Mouse (Mus musculus): Measurements from ENCODE around the gene Gnb2. TPM values are rescaled to one million over a fixed set of nuclear protein-coding genes. Genes with fewer than 3 reads are reported as not detected.
A peak's percentile ranks its signal among the peaks of the same experiment; 100 is the strongest.

The Gnb2 gene
- polyA plus RNA-seq, 1 experiment from 2014 or later: 417 TPM

DNA sequence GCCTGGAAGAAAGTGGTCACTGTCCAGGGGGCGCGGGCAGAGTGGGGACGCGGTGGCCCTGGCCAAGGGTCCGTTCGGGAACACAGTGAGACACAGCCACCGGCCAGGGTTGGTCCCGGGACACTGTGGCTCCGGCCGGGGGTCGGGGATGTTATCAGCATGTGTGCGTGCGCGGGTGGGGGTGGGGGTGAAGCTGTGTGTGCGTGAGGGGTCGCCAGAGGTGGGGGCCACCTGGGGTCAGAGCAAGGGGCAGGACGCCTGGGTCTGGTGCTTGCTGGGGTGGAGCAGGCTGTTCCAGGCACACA, 47.5 kb downstream of the Gnb2 start:
- peaks cover 20% of the 10 kb centered on the region for H3K4me1 ChIP-seq
- H3K4me3 ChIP-seq (replicated peaks): peak overlapping the region; percentile 34
- peak overlapping the region; percentile 61 for H3K4me2 ChIP-seq
- H3K9me3 ChIP-seq: no peaks in the 10 kb centered on the region
- H3K9ac ChIP-seq: peak overlapping the region; percentile 44; the same call in 1 of the 2 replicates
- H3K27me3 ChIP-seq: peaks cover 18% of the 10 kb centered on the region; the same call in 1 of the 2 replicates
- 2% methylated on average over 17 of the region's 17 CpGs for WGBS
- no peak overlapping the region for H3K27ac ChIP-seq
- no peak for ATAC-seq (ENCODE audit: low FRiP score)
- H3K36me3 ChIP-seq (replicated peaks): no peaks in the 10 kb centered on the region

DNA sequence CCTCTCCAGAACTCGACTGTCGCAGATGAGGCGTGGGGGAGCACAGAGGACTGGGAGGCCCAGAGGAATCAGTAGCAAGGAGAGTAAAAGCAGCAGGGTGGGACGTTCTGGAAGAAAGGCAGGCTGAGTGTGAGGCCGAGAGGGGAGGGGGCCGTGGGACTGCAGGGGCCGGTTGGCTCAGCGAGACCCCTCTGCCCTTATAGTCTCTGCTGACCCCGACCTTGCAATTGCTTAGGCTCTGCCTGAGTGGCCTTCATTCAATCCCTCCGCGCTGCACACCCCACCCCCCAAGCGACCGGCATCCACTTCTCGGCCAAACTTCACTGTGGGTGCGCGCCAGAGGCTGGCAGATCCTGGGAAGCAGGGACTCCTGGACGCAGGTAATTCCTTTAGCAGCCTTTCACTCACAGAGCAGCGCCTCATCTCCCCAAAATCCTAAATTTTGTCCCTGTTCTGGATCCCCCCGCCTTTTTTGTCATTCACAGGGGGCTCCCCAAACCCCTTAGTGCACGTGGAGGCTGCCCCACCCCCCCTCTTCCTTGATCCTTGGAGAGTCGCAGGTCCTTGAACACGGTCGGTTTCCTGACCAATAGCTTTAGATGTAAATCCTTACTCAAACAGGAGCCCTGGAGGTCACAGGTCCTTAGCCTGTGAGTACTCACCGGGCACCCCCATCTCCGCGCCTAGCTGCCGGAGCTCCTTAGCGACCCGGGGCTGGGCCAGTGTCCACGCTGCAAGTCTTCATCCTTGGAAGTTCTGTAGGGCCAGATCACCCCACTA, 48.0 kb downstream of the Gnb2 start:
- peaks cover 18% of the 10 kb centered on the region; the same call in 1 of the 2 replicates for H3K27me3 ChIP-seq
- H3K9ac ChIP-seq: peak overlapping the region; percentile 44
- peaks cover 20% of the 10 kb centered on the region for H3K4me1 ChIP-seq
- peak overlapping the region; percentile 61 for H3K4me2 ChIP-seq
- no peak for ATAC-seq (ENCODE audit: low FRiP score)
- no peak overlapping the region for H3K27ac ChIP-seq
- no peaks in the 10 kb centered on the region for H3K9me3 ChIP-seq
- WGBS: 3% methylated on average over 30 of the region's 30 CpGs
- H3K36me3 ChIP-seq (replicated peaks): no peaks in the 10 kb centered on the region
- peak overlapping the region; percentile 34 for H3K4me3 ChIP-seq (replicated peaks)

- no peak overlapping the region for H3K27ac ChIP-seq
- H3K9ac ChIP-seq: no peak overlapping the region
- WGBS: 14% methylated on average over 8 of the region's 8 CpGs
- no peak overlapping the region for H3K4me2 ChIP-seq
- ATAC-seq (ENCODE audit: low FRiP score): no peak
- H3K27me3 ChIP-seq: peaks cover 18% of the 10 kb centered on the region; the same call in 1 of the 2 replicates
- H3K9me3 ChIP-seq: no peaks in the 10 kb centered on the region
- no peaks in the 10 kb centered on the region for H3K36me3 ChIP-seq (replicated peaks)
- H3K4me1 ChIP-seq: peaks cover 20% of the 10 kb centered on the region
- H3K4me3 ChIP-seq (replicated peaks): no peak overlapping the region
These were observed 51.4 kb downstream of the Gnb2 start for GRCm38 (mm10) chr5:137481897-137482296.

GRCm38 (mm10) chr5:137481138-137481537, 52.2 kb downstream of the Gnb2 start:
- no peaks in the 10 kb centered on the region for H3K9me3 ChIP-seq
- no peak overlapping the region for H3K4me3 ChIP-seq (replicated peaks)
- no peak for ATAC-seq (ENCODE audit: low FRiP score)

More at GRCm38 (mm10) chr5:137481138-137481537, 52.2 kb downstream of the Gnb2 start:
- peaks cover 20% of the 10 kb centered on the region for H3K4me1 ChIP-seq
- H3K27ac ChIP-seq: no peak overlapping the region
- peaks cover 13% of the 10 kb centered on the region; the same call in 1 of the 2 replicates for H3K27me3 ChIP-seq
- H3K4me2 ChIP-seq: no peak overlapping the region
- no peak overlapping the region for H3K9ac ChIP-seq
- H3K36me3 ChIP-seq (replicated peaks): no peaks in the 10 kb centered on the region

Small RNAs within 50 kb of the gene (microRNA-seq; reads per million reads assigned to microRNA genes)
- gene Mir6418: 1.2 reads per million

Other genes with a start within 250 kb of the Gnb2 start
- gene Ache, start 246.0 kb downstream of the Gnb2 start, polyA plus RNA-seq (2016; fragmentation: Nextera tagmentation; extraction: Ambion mirVana): 3.1 and 3.6 TPM in 2 replicates
- 6.0 and 7.2 TPM in 2 replicates for gene Ufsp1, start 238.9 kb downstream of the Gnb2 start, polyA plus RNA-seq (2016; fragmentation: Nextera tagmentation; extraction: Ambion mirVana)
- gene Srrt, start 225.8 kb downstream of the Gnb2 start, polyA plus RNA-seq (2016; fragmentation: Nextera tagmentation; extraction: Ambion mirVana): 184 and 198 TPM in 2 replicates
- gene Trip6, start 219.1 kb downstream of the Gnb2 start, polyA plus RNA-seq (2016; fragmentation: Nextera tagmentation; extraction: Ambion mirVana): 41.3 and 43.9 TPM in 2 replicates
- 17.3 and 17.4 TPM in 2 replicates for gene Slc12a9, start 199.9 kb downstream of the Gnb2 start, polyA plus RNA-seq (2016; fragmentation: Nextera tagmentation; extraction: Ambion mirVana)
- 26.7 and 27.7 TPM in 2 replicates for gene Ephb4, start 183.4 kb downstream of the Gnb2 start, polyA plus RNA-seq (2016; fragmentation: Nextera tagmentation; extraction: Ambion mirVana)
- gene Zan, start 56.4 kb downstream of the Gnb2 start, polyA plus RNA-seq (2016; fragmentation: Nextera tagmentation; extraction: Ambion mirVana): 0.09 TPM in 2 replicates
- gene Pop7, start 31.0 kb downstream of the Gnb2 start, polyA plus RNA-seq (2016; fragmentation: Nextera tagmentation; extraction: Ambion mirVana): 61.6 and 62.1 TPM in 2 replicates
- gene Gigyf1, start 15.0 kb downstream of the Gnb2 start, polyA plus RNA-seq (2016; fragmentation: Nextera tagmentation; extraction: Ambion mirVana): 18.7 TPM in 2 replicates
- gene Epo, start 268 bp downstream of the Gnb2 start, polyA plus RNA-seq (2016; fragmentation: Nextera tagmentation; extraction: Ambion mirVana): 0.38 and 0.47 TPM in 2 replicates
- 76.1 and 80.3 TPM in 2 replicates for gene Actl6b, start 20.0 kb upstream of the Gnb2 start, polyA plus RNA-seq (2016; fragmentation: Nextera tagmentation; extraction: Ambion mirVana)
- gene Tfr2, start 36.3 kb upstream of the Gnb2 start, polyA plus RNA-seq (2016; fragmentation: Nextera tagmentation; extraction: Ambion mirVana): 1.1 and 1.7 TPM in 2 replicates
- gene Mospd3, start 67.5 kb upstream of the Gnb2 start, polyA plus RNA-seq (2016; fragmentation: Nextera tagmentation; extraction: Ambion mirVana): 25.7 and 29.0 TPM in 2 replicates
- gene Pcolce, start 80.3 kb upstream of the Gnb2 start, polyA plus RNA-seq (2016; fragmentation: Nextera tagmentation; extraction: Ambion mirVana): 30.6 and 39.7 TPM in 2 replicates
- gene Fbxo24, start 95.5 kb upstream of the Gnb2 start, polyA plus RNA-seq (2016; fragmentation: Nextera tagmentation; extraction: Ambion mirVana): 0.26 and 0.45 TPM in 2 replicates
- 29.8 and 35.1 TPM in 2 replicates for gene Lrch4, start 95.6 kb upstream of the Gnb2 start, polyA plus RNA-seq (2016; fragmentation: Nextera tagmentation; extraction: Ambion mirVana)
- gene Gm20605, start 95.7 kb upstream of the Gnb2 start, polyA plus RNA-seq (2016; fragmentation: Nextera tagmentation; extraction: Ambion mirVana): 9.6 and 10.1 TPM in 2 replicates
- gene Sap25, start 107.8 kb upstream of the Gnb2 start, polyA plus RNA-seq (2016; fragmentation: Nextera tagmentation; extraction: Ambion mirVana): 9.0 and 10.5 TPM in 2 replicates
- not detected in 2 replicates for gene Irs3, start 112.2 kb upstream of the Gnb2 start, polyA plus RNA-seq (2016; fragmentation: Nextera tagmentation; extraction: Ambion mirVana)
- gene Agfg2, start 151.2 kb upstream of the Gnb2 start, polyA plus RNA-seq (2016; fragmentation: Nextera tagmentation; extraction: Ambion mirVana): 28.2 and 31.1 TPM in 2 replicates
- 19.5 and 22.6 TPM in 2 replicates for gene Nyap1, start 208.1 kb upstream of the Gnb2 start, polyA plus RNA-seq (2016; fragmentation: Nextera tagmentation; extraction: Ambion mirVana)
- gene Tsc22d4, start 212.2 kb upstream of the Gnb2 start, polyA plus RNA-seq (2016; fragmentation: Nextera tagmentation; extraction: Ambion mirVana): 68.6 and 73.2 TPM in 2 replicates
- gene Ppp1r35, start 245.3 kb upstream of the Gnb2 start, polyA plus RNA-seq (2016; fragmentation: Nextera tagmentation; extraction: Ambion mirVana): 55.7 and 60.1 TPM in 2 replicates

Measured in forebrain, embryonic 12.5 days (tissue).